Mouse (Mus musculus): Measurements from ENCODE around the gene P2ry6. TPM values are rescaled to one million over a fixed set of nuclear protein-coding genes. Genes with fewer than 3 reads are reported as not detected.
A peak's percentile ranks its signal among the peaks of the same experiment; 100 is the strongest.

The P2ry6 gene
- total and polyA plus RNA-seq, 2 experiments = 0.92 to 4.3 TPM

DNA sequence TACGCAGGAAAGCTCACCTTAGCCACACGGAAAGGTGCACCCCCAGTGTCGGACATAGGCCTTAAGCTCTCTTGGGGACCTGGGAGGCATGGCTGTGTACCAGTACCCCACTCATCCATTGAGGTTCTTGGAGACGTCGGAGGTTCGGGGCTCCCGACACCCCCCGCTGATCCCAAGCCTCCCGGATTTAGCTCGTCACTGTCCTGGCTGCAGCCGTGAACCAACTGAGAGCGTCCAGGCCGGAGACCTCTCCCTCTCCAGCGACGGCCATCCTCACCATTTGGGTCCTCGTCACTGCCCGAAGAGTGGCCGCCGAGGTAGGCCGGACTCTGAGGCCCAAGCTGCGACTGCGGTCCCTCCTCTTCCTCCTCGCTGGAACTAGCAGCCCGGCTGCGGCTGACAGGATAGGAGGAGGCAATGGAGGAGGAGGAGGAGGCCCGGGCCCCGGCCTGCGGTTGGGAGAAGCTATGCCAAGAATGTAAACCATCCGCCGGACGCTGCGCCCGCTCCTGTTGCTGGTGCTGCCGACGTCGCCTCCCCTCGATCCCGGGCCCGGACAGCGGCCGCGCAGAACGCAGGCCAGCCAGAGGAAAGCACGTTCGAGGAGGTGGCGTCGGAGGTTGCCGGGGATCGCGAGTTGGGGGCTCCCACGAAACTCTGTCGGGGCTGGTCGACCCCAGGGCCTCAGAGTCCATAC lies 43.7 kb downstream of the P2ry6 start:
- Histone ChIP-seq H3K4me1 (ENCODE audit: control insufficient read depth, insufficient read depth, low read length) (no peaks in the 10 kb centered on the region), H3K79me2 (ENCODE audit: control insufficient read depth, insufficient read depth, low read length) (no peaks in the 10 kb centered on the region), H3K4me3 (ENCODE audit: insufficient read depth, low read depth, low read length) (peak overlapping the region; percentile 60), H3K27ac (replicated peaks; ENCODE audit: insufficient read depth, low read depth, low read length) (peak overlapping the region; percentile 70), H3K27me3 (ENCODE audit: control insufficient read depth, insufficient read depth, low read length) (peaks cover 21% of the 10 kb centered on the region), H3K36me3 (ENCODE audit: control insufficient read depth, insufficient read depth, low read length) (no peaks in the 10 kb centered on the region), H3K9ac (ENCODE audit: low read depth, low read length) (peak overlapping the region; percentile 73)
- TF ChIP-seq CTCF (IDR thresholded peaks at IDR 0.05; ENCODE audit: low read depth, low read length) (no peak), POLR2A (IDR thresholded peaks at IDR 0.05; ENCODE audit: extremely low read depth, insufficient read depth, low read length) (0 out of 2 replicates have a peak, but pooled peaks have one; percentile 6)
- no peak for DNase-seq (ENCODE audit: extremely low read depth, low read depth, low spot score)
- WGBS = 14% methylated on average over 53 of the region's 53 CpGs

DNA sequence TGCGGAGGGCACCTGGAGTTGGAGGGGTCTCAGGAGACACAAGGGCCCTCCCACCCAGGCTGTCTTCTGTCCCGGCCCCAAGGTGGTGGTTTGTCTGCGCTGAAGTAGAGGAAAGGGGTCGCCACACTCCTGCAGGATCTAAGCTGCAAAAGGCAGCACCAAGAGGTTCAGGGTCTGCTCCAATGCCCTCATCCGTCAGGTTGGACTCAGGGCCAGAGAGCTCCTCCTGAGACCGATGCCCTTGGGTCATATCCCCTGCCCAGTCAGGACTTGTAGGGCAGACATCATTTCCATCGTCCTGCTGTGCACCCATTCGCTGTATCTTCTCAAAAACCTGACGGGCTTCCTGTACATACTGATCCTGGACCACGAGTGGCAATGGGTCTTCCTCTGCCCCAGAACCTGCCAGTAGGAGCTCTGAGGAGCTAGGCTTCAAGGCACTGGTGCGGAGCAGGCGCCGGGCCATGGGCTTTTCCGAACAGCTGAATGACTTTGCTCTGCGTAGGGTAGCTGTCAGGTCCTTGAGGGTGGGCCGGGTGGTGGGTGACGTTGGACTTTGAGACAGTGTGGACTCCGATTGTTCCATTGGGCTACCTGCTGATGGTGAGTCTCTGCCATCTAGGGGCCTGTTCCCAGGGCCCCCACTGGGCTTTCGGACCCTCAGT lies 44.7 kb downstream of the P2ry6 start:
- no peak overlapping the region for H3K4me3 ChIP-seq (ENCODE audit: insufficient read depth, low read depth, low read length)
- no peaks in the 10 kb centered on the region for H3K79me2 ChIP-seq (ENCODE audit: control insufficient read depth, insufficient read depth, low read length)
- no peaks in the 10 kb centered on the region for H3K36me3 ChIP-seq (ENCODE audit: control insufficient read depth, insufficient read depth, low read length)
- peaks cover 21% of the 10 kb centered on the region for H3K27me3 ChIP-seq (ENCODE audit: control insufficient read depth, insufficient read depth, low read length)
- H3K9ac ChIP-seq (ENCODE audit: low read depth, low read length) = no peak overlapping the region
- H3K27ac ChIP-seq (replicated peaks; ENCODE audit: insufficient read depth, low read depth, low read length) = no peak overlapping the region
- DNase-seq (ENCODE audit: extremely low read depth, low read depth, low spot score) = no peak
- H3K4me1 ChIP-seq (ENCODE audit: control insufficient read depth, insufficient read depth, low read length) = no peaks in the 10 kb centered on the region
- 84% methylated on average over 19 of the region's 19 CpGs for WGBS
- TF ChIP-seq CTCF (IDR thresholded peaks at IDR 0.05; ENCODE audit: low read depth, low read length) = no peak
- no peak for TF ChIP-seq POLR2A (IDR thresholded peaks at IDR 0.05; ENCODE audit: extremely low read depth, insufficient read depth, low read length)

DNA sequence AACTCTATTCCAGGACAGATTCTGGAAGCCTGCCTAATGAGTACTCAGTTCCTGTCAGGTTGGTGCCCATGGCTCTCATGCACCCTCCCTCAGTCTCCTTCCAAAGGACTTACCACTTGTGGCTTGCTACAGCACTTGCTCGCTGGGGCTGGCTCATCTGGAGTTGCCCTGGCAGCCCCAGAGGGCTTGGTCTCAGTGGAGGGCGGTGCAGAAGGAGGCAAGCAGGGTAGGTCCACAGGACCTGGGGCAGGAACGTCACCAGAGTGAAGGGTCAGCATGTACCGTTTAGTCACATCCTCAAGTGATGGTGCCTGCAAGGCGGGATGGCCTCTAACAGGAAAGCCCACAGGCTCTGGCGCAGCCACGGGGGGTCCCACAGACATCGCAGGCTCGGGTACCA lies 46.0 kb downstream of the P2ry6 start:
- 73% methylated on average over 9 of the region's 9 CpGs for WGBS
- Histone ChIP-seq H3K27me3 (ENCODE audit: control insufficient read depth, insufficient read depth, low read length) (peaks cover 21% of the 10 kb centered on the region), H3K27ac (replicated peaks; ENCODE audit: insufficient read depth, low read depth, low read length) (no peak overlapping the region), H3K4me1 (ENCODE audit: control insufficient read depth, insufficient read depth, low read length) (no peaks in the 10 kb centered on the region), H3K36me3 (ENCODE audit: control insufficient read depth, insufficient read depth, low read length) (no peaks in the 10 kb centered on the region), H3K4me3 (ENCODE audit: insufficient read depth, low read depth, low read length) (peak overlapping the region; percentile 43), H3K79me2 (ENCODE audit: control insufficient read depth, insufficient read depth, low read length) (no peaks in the 10 kb centered on the region), H3K9ac (ENCODE audit: low read depth, low read length) (peak overlapping the region; percentile 58)
- no peak for TF ChIP-seq POLR2A (IDR thresholded peaks at IDR 0.05; ENCODE audit: extremely low read depth, insufficient read depth, low read length)
- TF ChIP-seq CTCF (IDR thresholded peaks at IDR 0.05; ENCODE audit: low read depth, low read length) = no peak
- DNase-seq (ENCODE audit: extremely low read depth, low read depth, low spot score) = no peak

DNA sequence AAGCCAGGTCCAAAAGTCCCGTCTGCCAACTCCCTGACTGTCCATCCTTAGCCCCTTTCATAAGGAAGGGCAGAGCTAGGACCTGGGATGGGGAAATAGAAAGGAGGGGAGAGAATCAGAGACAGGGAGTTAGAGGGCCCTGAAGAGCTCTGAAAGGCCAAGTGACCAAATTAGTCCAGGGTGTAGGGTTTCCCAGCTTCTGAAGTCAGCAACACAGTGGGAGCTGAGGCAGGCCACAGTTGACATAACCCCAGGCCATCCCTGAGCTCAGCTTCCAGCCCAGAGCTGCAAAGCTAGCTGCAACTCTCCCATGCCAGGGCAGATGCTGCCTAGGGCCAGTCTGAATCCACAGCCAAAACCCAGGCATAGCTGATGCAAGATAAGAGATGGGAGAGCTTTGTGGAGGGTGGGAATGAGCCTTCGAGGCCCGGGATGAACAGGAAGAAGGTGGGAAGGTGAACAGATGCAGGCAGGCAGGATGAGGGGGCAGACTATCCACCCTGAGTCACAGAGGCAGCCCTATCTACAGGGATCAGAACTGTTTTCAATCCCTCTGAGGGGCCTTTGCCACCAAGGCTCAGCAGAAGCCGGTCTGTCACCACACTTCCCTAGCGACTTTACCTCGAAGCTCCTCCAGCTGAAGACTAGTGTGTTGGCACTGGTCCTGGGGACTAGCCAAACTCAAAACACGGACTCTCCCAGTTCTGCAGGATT lies 47.0 kb downstream of the P2ry6 start:
- 56% methylated on average over 7 of the region's 7 CpGs for WGBS
- peaks cover 20% of the 10 kb centered on the region for H3K27me3 ChIP-seq (ENCODE audit: control insufficient read depth, insufficient read depth, low read length)
- H3K4me3 ChIP-seq (ENCODE audit: insufficient read depth, low read depth, low read length) = peak overlapping the region; percentile 41
- DNase-seq (ENCODE audit: extremely low read depth, low read depth, low spot score) = no peak
- no peak overlapping the region for H3K27ac ChIP-seq (replicated peaks; ENCODE audit: insufficient read depth, low read depth, low read length)
- no peaks in the 10 kb centered on the region for H3K4me1 ChIP-seq (ENCODE audit: control insufficient read depth, insufficient read depth, low read length)
- no peaks in the 10 kb centered on the region for H3K36me3 ChIP-seq (ENCODE audit: control insufficient read depth, insufficient read depth, low read length)
- no peak for TF ChIP-seq POLR2A (IDR thresholded peaks at IDR 0.05; ENCODE audit: extremely low read depth, insufficient read depth, low read length)
- no peak for TF ChIP-seq CTCF (IDR thresholded peaks at IDR 0.05; ENCODE audit: low read depth, low read length)
- H3K79me2 ChIP-seq (ENCODE audit: control insufficient read depth, insufficient read depth, low read length) = no peaks in the 10 kb centered on the region
- peak overlapping the region; percentile 61 for H3K9ac ChIP-seq (ENCODE audit: low read depth, low read length)

DNA sequence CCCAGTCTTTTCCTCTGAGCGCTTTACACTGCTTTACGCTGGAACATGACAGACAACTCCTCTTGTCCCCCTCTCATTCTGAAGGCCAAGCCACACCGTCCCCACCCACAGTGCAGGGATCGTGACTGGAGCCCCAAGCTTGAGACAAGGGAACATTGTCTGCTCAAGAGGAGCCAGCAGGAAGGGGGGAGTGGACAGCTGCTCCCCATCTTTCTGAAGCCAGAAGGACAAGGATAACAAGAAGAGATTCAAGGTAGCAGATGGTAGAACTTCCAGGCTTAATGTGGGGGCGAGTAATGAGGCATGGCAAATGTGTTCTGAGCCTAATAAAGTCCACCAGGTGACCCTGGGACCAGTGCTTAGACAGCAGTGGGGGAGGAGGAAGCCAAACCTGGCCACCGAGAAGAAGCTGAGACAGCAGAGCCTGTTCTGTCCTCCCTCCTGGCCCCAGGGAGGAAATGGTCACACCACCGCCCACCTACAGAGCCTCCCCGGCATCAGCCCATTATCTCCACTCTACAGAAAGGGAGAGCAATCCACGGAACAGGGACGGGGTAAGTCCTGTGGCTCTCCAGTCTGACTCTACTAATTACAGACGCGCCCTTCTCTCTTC lies 48.0 kb downstream of the P2ry6 start:
- H3K9ac ChIP-seq (ENCODE audit: low read depth, low read length) = no peak overlapping the region; the same call in 1 of the 2 replicates
- no peak for DNase-seq (ENCODE audit: extremely low read depth, low read depth, low spot score)
- H3K27me3 ChIP-seq (ENCODE audit: control insufficient read depth, insufficient read depth, low read length) = peaks cover 11% of the 10 kb centered on the region

More for the DNA sequence above, 48.0 kb downstream of the P2ry6 start:
- 58% methylated on average over 12 of the region's 12 CpGs for WGBS
- H3K4me1 ChIP-seq (ENCODE audit: control insufficient read depth, insufficient read depth, low read length) = no peaks in the 10 kb centered on the region
- no peaks in the 10 kb centered on the region for H3K79me2 ChIP-seq (ENCODE audit: control insufficient read depth, insufficient read depth, low read length)
- H3K4me3 ChIP-seq (ENCODE audit: insufficient read depth, low read depth, low read length) = no peak overlapping the region
- TF ChIP-seq CTCF (IDR thresholded peaks at IDR 0.05; ENCODE audit: low read depth, low read length) (no peak), POLR2A (IDR thresholded peaks at IDR 0.05; ENCODE audit: extremely low read depth, insufficient read depth, low read length) (no peak)
- no peaks in the 10 kb centered on the region for H3K36me3 ChIP-seq (ENCODE audit: control insufficient read depth, insufficient read depth, low read length)
- no peak overlapping the region for H3K27ac ChIP-seq (replicated peaks; ENCODE audit: insufficient read depth, low read depth, low read length)
